Mouse (Mus musculus): ENCODE measurements around the gene 1700019N19Rik.

DNA sequence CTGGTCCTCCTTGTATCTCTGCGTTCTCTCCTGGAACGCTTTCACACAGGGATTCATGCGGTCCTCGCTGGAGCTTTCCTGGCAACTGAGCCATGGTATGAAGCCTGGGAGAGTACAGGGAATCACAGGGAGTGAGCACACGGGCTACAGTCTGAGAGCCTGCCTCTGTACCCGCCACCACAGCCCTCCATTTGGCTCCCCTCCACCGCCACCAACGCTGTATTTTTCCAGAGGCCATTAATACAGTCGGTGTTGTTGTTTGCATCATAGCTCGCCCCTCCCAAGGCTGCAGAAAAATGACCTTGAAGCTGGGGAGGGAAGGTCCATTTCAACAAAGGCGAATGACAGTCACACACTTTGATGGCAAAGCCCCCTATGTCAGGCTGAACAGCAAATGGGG is 5.1 kb downstream of the 1700019N19Rik start:
- TF ChIP-seq CTCF (IDR thresholded peaks at IDR 0.05; ENCODE audit: insufficient read depth, low read depth, low read length) = no peak
- no peak for TF ChIP-seq POLR2A (IDR thresholded peaks at IDR 0.05; ENCODE audit: insufficient read depth, low read depth, low read length)
